Mouse (Mus musculus): ENCODE measurements around the gene 1190005I06Rik.
"Not testable (repeated sequence)": the region's sequence is repeated elsewhere in the genome, so short reads cannot be mapped to it uniquely, and the experiment has no call there.

- not testable (repeated sequence) for TF ChIP-seq EP300 (IDR thresholded peaks at IDR 0.05; ENCODE audit: low read depth)
- TF ChIP-seq CTCF (IDR thresholded peaks at IDR 0.05; ENCODE audit: low read depth): peak; percentile 72
Observed at GRCm38 (mm10) chr8:120680405-120680804, 33.0 kb upstream of the 1190005I06Rik start.

All from liver, embryonic 14.5 days (tissue).